Mouse (Mus musculus) frontal cortex, adult (tissue): Measurements from ENCODE around the gene Col20a1.
A peak's percentile ranks its signal among the peaks of the same experiment; 100 is the strongest.

ENCODE experiments used
- ATAC-seq: cut with Nextera tagmentation; 2 replicates; pipeline ENCODE4 v1.9.2; 2017; ENCODE audit warnings: mild to moderate bottlenecking, moderate library complexity, mixed read lengths; ENCODE audit not compliant: low TSS enrichment

Gene Col20a1

DNA sequence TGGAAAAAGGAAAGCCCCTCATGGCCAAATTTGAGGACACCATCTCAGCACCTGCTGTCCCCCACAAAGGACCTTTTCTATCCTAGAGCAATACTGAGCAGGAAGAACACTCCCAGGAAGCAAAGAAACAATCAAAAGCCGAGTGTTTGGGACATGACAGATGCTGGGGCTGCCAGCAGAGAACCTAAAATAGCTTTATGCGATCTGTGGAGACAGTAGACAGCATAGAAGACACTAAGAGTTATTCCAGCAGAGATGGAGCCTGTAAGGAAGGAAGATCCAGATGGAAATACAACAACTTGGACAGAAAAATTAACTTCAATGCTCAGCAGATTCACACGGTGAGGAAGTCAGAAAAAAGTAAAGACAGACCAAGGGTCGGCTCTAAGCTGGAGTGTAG, 79.5 kb downstream of the Col20a1 start:
- peak; percentile 54 for ATAC-seq
